Mouse (Mus musculus) erythroblast, adult 5-6 weeks (primary cell): ENCODE results near the gene Rasa3. TPM values are rescaled to one million over a fixed set of nuclear protein-coding genes. Genes with fewer than 3 reads are reported as not detected.

ENCODE experiments used
- ATAC-seq: replicated peaks from 2 replicates; pipeline ENCODE4 v1.8.0; 2016; ENCODE audit warnings: moderate number of reproducible peaks, mild to moderate bottlenecking, moderate TSS enrichment, inconsistent platforms; ENCODE audit not compliant: poor library complexity, low FRiP score, severe bottlenecking
- total RNA-seq, 2 experiments: library from RNA; stranded (forward) in 1 of 2; stranded (reverse) in 1 of 2; fragments of 150-400 nt in 1 of 2; fragments of 200-764, 138-1000 nt in 1 of 2; gene quantifications; 2 replicates each; pipeline versions ENCODE4 v1.2.3 to v1.2.4; 2015 to 2017; ENCODE audit warnings: low replicate concordance in 2 of 2

Rasa3 gene
- total RNA-seq, 2 experiments from 2014 or later = 4.8 to 19.5 TPM

- no peak for ATAC-seq
Measured at GRCm38 (mm10) chr8:13657479-13657878, 19.9 kb downstream of the Rasa3 start.

GRCm38 (mm10) chr8:13655033-13655351, 22.4 kb downstream of the Rasa3 start:
- ATAC-seq = no peak

DNA sequence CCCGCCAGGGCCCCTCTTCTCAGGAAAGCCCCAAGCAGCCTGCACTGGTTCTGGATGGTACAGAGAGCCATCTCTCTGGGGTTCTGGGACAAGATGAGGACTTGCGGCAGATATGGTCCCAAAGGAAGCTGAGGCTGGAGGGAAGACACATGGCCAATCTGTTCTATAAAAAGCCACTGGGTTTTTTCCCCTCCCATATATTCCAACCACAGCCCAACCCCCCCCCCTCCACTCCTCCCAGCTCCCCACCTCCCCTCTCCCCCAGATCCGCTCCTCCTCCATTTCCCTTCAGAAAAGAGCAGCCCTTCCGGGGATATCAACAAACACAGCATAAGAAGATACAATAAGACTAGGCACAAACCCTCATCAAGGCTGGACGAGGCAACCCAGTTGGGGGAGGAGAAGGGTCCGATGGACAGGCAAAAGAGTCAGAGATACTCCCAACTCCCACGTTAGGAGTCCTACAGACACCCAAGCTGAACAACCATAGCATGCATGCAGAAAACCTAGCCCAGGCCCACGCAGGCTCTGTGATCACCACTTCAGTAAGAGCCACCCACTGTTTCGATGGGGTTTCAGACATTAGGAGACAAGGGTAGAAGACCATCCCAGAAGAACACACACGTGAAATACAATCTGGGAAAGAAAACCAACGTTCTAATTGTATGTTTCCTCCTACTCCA, 22.9 kb downstream of the Rasa3 start:
- ATAC-seq = no peak

GRCm38 (mm10) chr8:13650541-13651191, 26.7 kb downstream of the Rasa3 start:
- no peak for ATAC-seq

DNA sequence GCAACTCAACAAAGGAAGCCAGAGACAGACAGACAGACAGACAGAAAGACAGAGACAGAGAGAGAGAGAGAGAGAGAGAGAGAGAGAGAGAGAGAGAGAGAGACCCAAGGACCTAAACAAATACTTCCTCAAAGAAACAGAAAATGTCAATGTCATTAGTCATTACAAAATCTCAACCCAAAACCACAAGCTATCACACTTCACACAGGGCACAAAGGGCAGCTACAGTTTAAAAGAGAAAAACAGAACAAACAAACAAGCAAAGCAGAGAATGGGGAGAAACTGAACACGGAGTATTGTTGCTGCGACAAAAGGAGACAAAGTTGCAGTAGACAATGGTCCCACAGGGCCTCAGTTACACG, 28.3 kb downstream of the Rasa3 start:
- ATAC-seq = no peak

DNA sequence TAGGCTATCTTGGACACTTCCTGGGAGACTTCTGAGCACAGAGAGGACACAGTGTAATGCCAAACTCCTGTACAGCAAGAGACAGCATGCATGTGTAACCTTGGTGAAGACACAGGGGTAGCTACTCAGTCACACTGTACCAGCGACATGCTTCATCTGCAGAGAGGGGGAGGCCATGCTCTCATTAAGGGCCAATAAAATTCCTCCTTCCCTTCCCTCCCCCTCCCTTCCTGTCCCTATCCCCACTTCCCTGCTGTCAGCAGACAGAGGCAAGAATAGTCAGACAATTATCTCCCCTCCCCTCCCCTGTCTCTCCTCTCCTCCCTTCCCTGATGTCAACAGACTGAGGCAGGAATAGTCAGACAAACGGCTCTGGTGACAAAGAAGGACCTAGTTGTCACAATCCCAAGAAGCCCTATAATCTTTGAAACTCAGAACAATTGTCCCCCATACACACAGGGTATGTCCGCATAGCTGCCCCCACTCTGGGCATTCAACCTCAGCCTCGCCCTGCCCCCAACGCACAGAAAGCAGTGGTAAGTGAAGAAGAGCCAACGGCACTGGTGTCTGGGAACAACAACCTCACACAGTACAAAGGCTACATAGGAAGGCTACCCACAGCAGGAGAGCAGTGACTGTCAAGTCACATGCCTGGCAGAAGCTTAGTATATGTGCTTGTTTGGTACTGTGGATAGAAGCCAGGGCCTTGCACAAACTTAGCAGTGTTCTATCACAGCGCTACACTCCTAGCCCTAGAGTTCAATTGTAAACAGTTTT, 28.8 kb downstream of the Rasa3 start:
- ATAC-seq = no peak

DNA sequence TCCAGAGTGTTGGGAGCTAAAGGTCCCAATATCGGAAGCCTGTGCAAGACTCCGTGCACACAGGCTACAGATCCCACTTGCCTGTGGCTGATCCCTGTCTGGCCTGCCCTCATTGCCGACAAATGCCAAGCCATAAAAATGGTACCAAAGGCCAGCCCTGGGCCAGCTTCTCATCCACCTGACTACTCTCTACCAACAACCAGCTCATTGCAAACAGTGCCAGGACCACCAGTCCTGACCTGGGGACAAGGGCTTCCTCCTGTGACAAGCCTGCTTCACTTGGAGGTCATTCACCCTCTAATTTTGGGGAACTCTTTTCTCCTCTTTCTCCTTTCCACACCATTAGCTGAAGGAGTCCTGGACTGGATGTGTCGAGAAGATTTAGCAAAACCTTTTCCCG, 29.8 kb downstream of the Rasa3 start:
- no peak for ATAC-seq

DNA sequence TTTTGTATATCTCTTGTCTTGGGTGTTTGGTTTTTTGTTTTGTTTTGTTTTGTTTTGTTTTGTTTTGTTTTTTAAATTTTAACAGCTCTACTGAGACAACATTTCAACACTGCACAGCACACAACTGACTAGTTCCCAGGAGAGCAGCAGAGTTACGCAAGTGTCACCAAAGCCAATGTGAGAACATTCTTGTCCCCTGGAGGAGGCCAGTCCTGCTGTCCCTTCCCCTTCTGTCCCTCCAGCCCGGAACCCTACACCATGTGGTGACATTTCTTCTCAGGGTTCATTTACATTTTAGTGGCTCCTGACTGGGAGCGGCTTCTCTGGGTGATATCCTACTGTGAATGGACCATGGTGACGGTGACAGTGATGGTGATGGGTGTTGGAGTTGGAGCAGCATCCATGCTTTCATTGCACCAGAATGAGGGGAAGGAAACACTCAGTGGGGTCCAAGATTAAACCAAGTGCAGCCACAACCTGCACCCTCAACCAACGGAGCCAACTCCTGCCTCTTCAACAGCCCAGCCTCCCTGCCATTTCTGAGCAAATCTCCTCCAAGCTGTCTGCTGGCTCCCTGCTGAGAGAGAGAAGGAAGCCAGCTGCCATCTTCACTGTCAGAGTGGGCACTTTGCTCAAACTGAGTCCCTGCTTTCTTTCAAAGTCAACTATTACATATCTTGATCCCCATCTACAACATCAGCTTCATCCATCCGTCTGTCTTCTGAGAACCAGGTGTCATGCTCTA, 32.3 kb downstream of the Rasa3 start:
- ATAC-seq = no peak

- no peak for ATAC-seq
Measured at GRCm38 (mm10) chr8:13644155-13644554, 33.2 kb downstream of the Rasa3 start.

GRCm38 (mm10) chr8:13642659-13643181, 34.7 kb downstream of the Rasa3 start:
- no peak for ATAC-seq

DNA sequence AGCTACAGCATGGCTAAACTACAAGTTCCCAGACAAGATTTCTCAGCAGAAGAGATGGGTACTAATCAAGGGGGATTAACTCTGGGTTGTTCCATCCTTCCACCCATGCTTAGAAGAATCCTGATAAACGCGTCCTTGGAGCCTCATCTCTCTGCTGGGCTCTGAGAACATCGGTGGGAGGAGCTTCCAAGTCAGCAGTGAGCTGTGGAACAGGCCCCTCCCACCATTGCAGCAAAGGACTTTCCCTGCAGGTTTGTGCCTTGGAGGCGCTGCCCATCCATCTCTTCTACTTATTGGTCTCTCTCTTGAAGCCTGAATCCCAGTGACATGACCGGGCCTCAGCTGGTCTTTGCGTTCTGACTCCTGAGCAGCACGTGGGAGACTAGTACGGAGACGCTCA, 36.2 kb downstream of the Rasa3 start:
- no peak for ATAC-seq

- no peak for ATAC-seq
Measured at GRCm38 (mm10) chr8:13640452-13640883, 36.9 kb downstream of the Rasa3 start.

DNA sequence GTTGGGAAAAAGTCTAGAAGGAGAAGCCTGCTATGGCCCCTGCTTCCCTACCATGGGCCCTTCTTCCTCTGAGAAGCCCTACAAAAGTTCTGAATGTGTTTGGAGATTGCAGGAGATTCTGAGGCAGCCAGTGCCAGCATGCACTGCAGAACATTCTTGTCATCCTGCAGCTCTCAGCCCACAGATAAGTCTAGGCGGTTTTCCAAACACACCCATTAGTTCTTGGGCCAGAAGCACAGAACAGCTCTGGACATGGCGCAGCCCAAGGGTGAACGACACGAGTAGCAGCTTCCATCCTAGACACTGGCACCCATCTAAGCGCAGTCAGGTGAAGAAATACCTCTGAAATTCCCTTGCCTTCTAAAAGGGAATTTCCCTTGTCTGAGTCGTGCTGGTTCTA, 44.3 kb downstream of the Rasa3 start:
- no peak for ATAC-seq

DNA sequence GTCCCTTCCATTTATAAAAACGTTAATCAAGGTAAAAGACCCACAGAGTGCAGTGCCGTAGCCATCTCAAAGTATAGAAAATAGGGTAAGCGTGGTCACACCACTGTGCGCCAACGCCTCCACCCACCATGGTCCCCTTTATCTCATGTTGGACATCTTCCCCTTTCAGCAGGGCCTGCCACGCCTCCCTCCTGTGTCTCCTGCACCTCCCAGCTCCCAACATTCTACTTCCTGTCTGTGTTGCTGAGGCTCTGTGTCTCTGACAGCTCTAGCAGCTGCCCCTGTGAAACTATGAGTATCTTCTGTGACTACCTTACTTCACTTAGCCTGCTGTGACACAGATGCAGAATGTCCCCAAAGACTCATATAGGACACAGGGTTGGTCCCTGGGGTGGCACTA, 45.1 kb downstream of the Rasa3 start:
- no peak for ATAC-seq

DNA sequence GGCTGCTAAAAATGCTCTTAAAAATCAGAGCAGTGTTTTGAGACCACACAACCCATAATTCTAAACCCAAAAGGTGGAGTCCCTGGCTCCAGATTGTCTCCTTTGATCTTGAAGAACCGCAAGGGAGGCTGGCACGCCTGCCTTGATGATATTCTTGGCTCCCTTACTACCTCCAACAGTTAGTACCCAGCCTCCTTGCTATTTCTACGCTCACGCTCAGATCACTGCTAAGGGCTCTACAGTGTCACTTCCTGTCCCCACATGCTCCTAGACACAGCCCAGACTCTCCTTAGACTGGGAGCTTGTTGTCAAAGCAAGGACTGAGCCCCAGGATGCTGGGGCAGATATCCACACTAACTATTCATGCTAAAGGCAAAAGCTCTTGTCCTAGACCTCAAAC, 46.6 kb downstream of the Rasa3 start:
- no peak for ATAC-seq

- no peak for ATAC-seq
Measured at GRCm38 (mm10) chr8:13630171-13630570, 47.2 kb downstream of the Rasa3 start.

- ATAC-seq = no peak
Measured at GRCm38 (mm10) chr8:13629351-13630090, 47.9 kb downstream of the Rasa3 start.

- no peak for ATAC-seq
Measured at GRCm38 (mm10) chr8:13628067-13628466, 49.3 kb downstream of the Rasa3 start.

GRCm38 (mm10) chr8:13627591-13627990, 49.8 kb downstream of the Rasa3 start:
- ATAC-seq = no peak

GRCm38 (mm10) chr8:13626114-13626513, 51.3 kb downstream of the Rasa3 start:
- ATAC-seq = no peak
